Mouse (Mus musculus): Measurements from ENCODE around the gene Fam163b. TPM values are rescaled to one million over a fixed set of nuclear protein-coding genes. Genes with fewer than 3 reads are reported as not detected.

Gene Fam163b
- total RNA-seq, 1 experiment = not detected

DNA sequence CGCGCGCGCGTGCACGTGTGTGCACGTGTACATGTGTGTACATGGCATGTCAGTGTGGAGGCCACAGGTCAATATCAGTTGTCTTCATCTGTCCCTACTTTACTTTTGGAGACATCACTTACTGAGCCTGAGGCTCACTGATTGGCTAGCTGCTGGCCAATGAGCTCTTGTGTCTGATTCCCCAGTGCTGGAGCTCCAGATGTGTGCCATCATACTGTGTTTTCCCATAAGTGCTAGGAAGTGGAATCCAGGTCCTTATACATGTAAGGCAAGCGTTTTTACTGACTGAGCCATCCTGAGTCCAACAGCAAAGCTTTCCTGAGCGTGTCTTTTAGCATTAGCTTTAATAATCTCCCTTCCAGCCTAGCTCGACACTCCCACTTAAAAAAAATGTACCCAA, 28.1 kb downstream of the Fam163b start:
- in situ Hi-C loops (cut with MboI; ENCODE audit: low sequenced_read_pairs in 2 of 2, unreplicated experiment in 2 of 2) = no loop called here
- H3K9ac ChIP-seq (ENCODE audit: insufficient read depth, low read depth, low read length, poor library complexity, severe bottlenecking) = no peak overlapping the region
- no peak overlapping the region for H3K27ac ChIP-seq (ENCODE audit: insufficient read depth, low read depth, low read length, poor library complexity, severe bottlenecking)
- H3K36me3 ChIP-seq (ENCODE audit: control insufficient read depth, insufficient read depth, low read length, poor library complexity, severe bottlenecking) = no peaks in the 10 kb centered on the region
- H3K4me1 ChIP-seq (ENCODE audit: control insufficient read depth in 2 of 2, insufficient read depth in 2 of 2, low read length in 2 of 2, poor library complexity in 1 of 2) = peaks cover 0 to 2% of the 10 kb centered on the region in 2 experiments; a peak in 1 of 4 replicates
- TF ChIP-seq HCFC1 (IDR thresholded peaks at IDR 0.05; ENCODE audit: borderline replicate concordance, insufficient read depth, low read length) (no peak), ZNF384 (IDR thresholded peaks at IDR 0.05; ENCODE audit: low read depth, low read length) (no peak), CHD2 (IDR thresholded peaks at IDR 0.05; ENCODE audit: low read depth, low read length) (no peak), MAFK (IDR thresholded peaks at IDR 0.05; ENCODE audit: insufficient read depth, low read depth, low read length) (no peak), ZC3H11A (IDR thresholded peaks at IDR 0.05; ENCODE audit: borderline replicate concordance, low read depth, low read length) (no peak)
- H3K9me3 ChIP-seq (ENCODE audit: control insufficient read depth, insufficient read depth, low read depth, low read length) = no peaks in the 10 kb centered on the region
- DNase-seq (ENCODE audit: low read depth, low spot score) = no peak
- no peak overlapping the region for H3K4me3 ChIP-seq (ENCODE audit: insufficient read depth in 1 of 2, low read depth in 1 of 2, low read length in 2 of 2, poor library complexity in 1 of 2, severe bottlenecking in 1 of 2)

DNA sequence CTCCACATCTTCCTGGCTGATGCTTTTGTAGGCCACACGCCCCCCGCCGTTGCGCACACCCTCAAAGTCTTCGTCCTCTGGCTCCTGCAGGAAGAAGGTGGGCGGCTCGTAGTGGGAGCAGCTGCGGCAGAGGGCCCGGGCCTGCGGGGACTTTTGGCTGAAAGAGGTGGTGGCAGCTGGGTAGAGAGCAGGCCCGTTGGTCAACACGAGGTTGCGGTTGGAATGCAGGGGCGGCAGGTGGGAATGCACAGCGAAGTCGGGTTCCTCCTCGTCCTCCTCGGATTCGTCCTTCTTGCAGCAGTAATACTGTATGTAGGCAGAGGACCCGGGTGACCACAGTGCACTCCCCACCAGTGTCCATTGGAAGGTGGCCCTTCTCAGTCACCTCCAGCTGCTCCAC, 29.7 kb downstream of the Fam163b start:
- Histone ChIP-seq H3K36me3 (ENCODE audit: control insufficient read depth, insufficient read depth, low read length, poor library complexity, severe bottlenecking) (no peaks in the 10 kb centered on the region), H3K27ac (ENCODE audit: insufficient read depth, low read depth, low read length, poor library complexity, severe bottlenecking) (no peak overlapping the region), H3K9me3 (ENCODE audit: control insufficient read depth, insufficient read depth, low read depth, low read length) (no peaks in the 10 kb centered on the region), H3K9ac (ENCODE audit: insufficient read depth, low read depth, low read length, poor library complexity, severe bottlenecking) (no peak overlapping the region), H3K4me3 (ENCODE audit: insufficient read depth in 1 of 2, low read depth in 1 of 2, low read length in 2 of 2, poor library complexity in 1 of 2, severe bottlenecking in 1 of 2) (no peak overlapping the region), H3K4me1 (ENCODE audit: control insufficient read depth in 2 of 2, insufficient read depth in 2 of 2, low read length in 2 of 2, poor library complexity in 1 of 2) (peaks cover 0 to 2% of the 10 kb centered on the region in 2 experiments; a peak in 1 of 4 replicates)
- in situ Hi-C loops (cut with MboI; ENCODE audit: low sequenced_read_pairs in 2 of 2, unreplicated experiment in 2 of 2) = no loop called here
- no peak for DNase-seq (ENCODE audit: low read depth, low spot score)
- TF ChIP-seq CHD2 (IDR thresholded peaks at IDR 0.05; ENCODE audit: low read depth, low read length) = no peak
- no peak for TF ChIP-seq MAFK (IDR thresholded peaks at IDR 0.05; ENCODE audit: insufficient read depth, low read depth, low read length)
- TF ChIP-seq ZC3H11A (IDR thresholded peaks at IDR 0.05; ENCODE audit: borderline replicate concordance, low read depth, low read length) = no peak
- no peak for TF ChIP-seq HCFC1 (IDR thresholded peaks at IDR 0.05; ENCODE audit: borderline replicate concordance, insufficient read depth, low read length)
- no peak for TF ChIP-seq ZNF384 (IDR thresholded peaks at IDR 0.05; ENCODE audit: low read depth, low read length)

DNA sequence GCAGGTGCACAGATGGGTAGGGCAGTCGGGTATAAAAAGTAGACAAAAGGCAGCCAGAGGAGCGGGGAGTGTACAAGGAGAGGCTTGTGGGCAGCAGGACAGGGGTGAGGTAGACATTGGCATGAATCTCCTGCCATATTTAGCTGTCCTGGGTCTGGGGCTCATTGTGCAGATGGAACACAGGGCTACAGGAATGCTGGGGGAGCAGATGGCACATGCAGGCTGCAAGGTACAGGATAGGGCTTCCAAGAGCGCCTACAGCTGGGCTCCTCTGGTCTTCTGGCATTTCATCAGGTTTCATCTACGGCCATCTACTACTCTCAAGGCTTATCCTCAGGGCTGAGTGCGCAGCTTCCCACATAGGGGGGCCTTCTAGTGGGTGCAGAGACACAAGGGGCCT, 33.2 kb downstream of the Fam163b start:
- H3K9ac ChIP-seq (ENCODE audit: insufficient read depth, low read depth, low read length, poor library complexity, severe bottlenecking) = no peak overlapping the region
- no peaks in the 10 kb centered on the region for H3K9me3 ChIP-seq (ENCODE audit: control insufficient read depth, insufficient read depth, low read depth, low read length)
- peaks cover 0 to 2% of the 10 kb centered on the region in 2 experiments; a peak in 1 of 4 replicates for H3K4me1 ChIP-seq (ENCODE audit: control insufficient read depth in 2 of 2, insufficient read depth in 2 of 2, low read length in 2 of 2, poor library complexity in 1 of 2)
- no peak for TF ChIP-seq HCFC1 (IDR thresholded peaks at IDR 0.05; ENCODE audit: borderline replicate concordance, insufficient read depth, low read length)
- TF ChIP-seq CHD2 (IDR thresholded peaks at IDR 0.05; ENCODE audit: low read depth, low read length) = no peak
- H3K27ac ChIP-seq (ENCODE audit: insufficient read depth, low read depth, low read length, poor library complexity, severe bottlenecking) = no peak overlapping the region
- no peak overlapping the region for H3K4me3 ChIP-seq (ENCODE audit: insufficient read depth in 1 of 2, low read depth in 1 of 2, low read length in 2 of 2, poor library complexity in 1 of 2, severe bottlenecking in 1 of 2)
- in situ Hi-C loops (cut with MboI; ENCODE audit: low sequenced_read_pairs in 2 of 2, unreplicated experiment in 2 of 2) = no loop called here
- no peaks in the 10 kb centered on the region for H3K36me3 ChIP-seq (ENCODE audit: control insufficient read depth, insufficient read depth, low read length, poor library complexity, severe bottlenecking)
- DNase-seq (ENCODE audit: low read depth, low spot score) = no peak

DNA sequence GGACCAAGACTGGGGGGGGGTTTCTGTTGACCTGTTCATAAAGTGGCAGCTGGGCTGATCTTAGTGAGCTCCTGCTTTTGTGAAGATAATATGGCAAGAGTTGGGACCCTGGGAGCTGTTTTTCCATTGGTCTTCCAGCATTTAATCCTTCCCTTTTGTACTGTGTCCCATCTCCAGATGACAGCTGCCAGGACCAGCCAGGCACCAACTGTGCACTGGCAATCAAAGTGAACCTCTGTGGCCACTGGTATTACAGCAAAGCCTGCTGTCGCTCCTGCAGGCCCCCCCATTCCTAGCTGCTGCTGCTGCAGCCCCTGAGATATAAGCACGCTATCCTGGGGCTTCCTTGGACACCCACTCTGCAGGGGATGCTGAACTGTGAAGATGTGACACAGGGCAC, 34.1 kb downstream of the Fam163b start:
- in situ Hi-C loops (cut with MboI; ENCODE audit: low sequenced_read_pairs in 2 of 2, unreplicated experiment in 2 of 2) = no loop called here

DNA sequence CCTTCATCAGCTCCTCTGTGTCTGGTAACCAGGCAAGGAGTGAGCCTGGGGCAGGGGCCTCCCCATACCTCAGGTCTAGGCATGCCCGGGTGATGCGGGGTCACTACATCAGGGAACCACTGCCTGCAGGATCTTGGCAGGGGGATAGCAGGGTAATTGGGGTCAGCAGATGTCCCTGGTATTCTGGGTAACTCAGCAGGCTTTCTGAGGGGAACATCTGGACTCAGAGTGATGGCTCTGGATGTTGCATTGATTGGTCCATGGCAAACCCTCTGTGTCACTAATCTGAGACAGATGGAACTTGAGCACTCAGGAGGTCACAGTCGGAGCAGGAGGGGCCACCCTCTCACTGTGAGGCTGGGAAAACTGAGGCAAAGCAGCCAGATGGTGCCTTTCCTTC, 35.5 kb downstream of the Fam163b start:
- Histone ChIP-seq H3K27ac (ENCODE audit: insufficient read depth, low read depth, low read length, poor library complexity, severe bottlenecking) (no peak overlapping the region), H3K36me3 (ENCODE audit: control insufficient read depth, insufficient read depth, low read length, poor library complexity, severe bottlenecking) (no peaks in the 10 kb centered on the region), H3K4me1 (ENCODE audit: control insufficient read depth in 2 of 2, insufficient read depth in 2 of 2, low read length in 2 of 2, poor library complexity in 1 of 2) (no peaks in the 10 kb centered on the region), H3K4me3 (ENCODE audit: insufficient read depth in 1 of 2, low read depth in 1 of 2, low read length in 2 of 2, poor library complexity in 1 of 2, severe bottlenecking in 1 of 2) (no peak overlapping the region), H3K9me3 (ENCODE audit: control insufficient read depth, insufficient read depth, low read depth, low read length) (no peaks in the 10 kb centered on the region), H3K9ac (ENCODE audit: insufficient read depth, low read depth, low read length, poor library complexity, severe bottlenecking) (no peak overlapping the region)
- TF ChIP-seq ZNF384 (IDR thresholded peaks at IDR 0.05; ENCODE audit: low read depth, low read length) = no peak
- TF ChIP-seq ZC3H11A (IDR thresholded peaks at IDR 0.05; ENCODE audit: borderline replicate concordance, low read depth, low read length) = no peak
- TF ChIP-seq CHD2 (IDR thresholded peaks at IDR 0.05; ENCODE audit: low read depth, low read length) = no peak
- TF ChIP-seq HCFC1 (IDR thresholded peaks at IDR 0.05; ENCODE audit: borderline replicate concordance, insufficient read depth, low read length) = no peak
- no peak for TF ChIP-seq MAFK (IDR thresholded peaks at IDR 0.05; ENCODE audit: insufficient read depth, low read depth, low read length)
- in situ Hi-C loops (cut with MboI; ENCODE audit: low sequenced_read_pairs in 2 of 2, unreplicated experiment in 2 of 2) = no loop called here
- DNase-seq (ENCODE audit: low read depth, low spot score) = no peak

More for the DNA sequence above, 34.1 kb downstream of the Fam163b start:
- H3K4me3 ChIP-seq (ENCODE audit: insufficient read depth in 1 of 2, low read depth in 1 of 2, low read length in 2 of 2, poor library complexity in 1 of 2, severe bottlenecking in 1 of 2) = no peak overlapping the region
- H3K36me3 ChIP-seq (ENCODE audit: control insufficient read depth, insufficient read depth, low read length, poor library complexity, severe bottlenecking) = no peaks in the 10 kb centered on the region
- no peaks in the 10 kb centered on the region for H3K9me3 ChIP-seq (ENCODE audit: control insufficient read depth, insufficient read depth, low read depth, low read length)
- no peak for TF ChIP-seq ZNF384 (IDR thresholded peaks at IDR 0.05; ENCODE audit: low read depth, low read length)
- no peak for TF ChIP-seq CHD2 (IDR thresholded peaks at IDR 0.05; ENCODE audit: low read depth, low read length)
- TF ChIP-seq MAFK (IDR thresholded peaks at IDR 0.05; ENCODE audit: insufficient read depth, low read depth, low read length) = no peak
- TF ChIP-seq HCFC1 (IDR thresholded peaks at IDR 0.05; ENCODE audit: borderline replicate concordance, insufficient read depth, low read length) = no peak
- no peak for TF ChIP-seq ZC3H11A (IDR thresholded peaks at IDR 0.05; ENCODE audit: borderline replicate concordance, low read depth, low read length)
- peaks cover 0 to 2% of the 10 kb centered on the region in 2 experiments; a peak in 1 of 4 replicates for H3K4me1 ChIP-seq (ENCODE audit: control insufficient read depth in 2 of 2, insufficient read depth in 2 of 2, low read length in 2 of 2, poor library complexity in 1 of 2)
- H3K27ac ChIP-seq (ENCODE audit: insufficient read depth, low read depth, low read length, poor library complexity, severe bottlenecking) = no peak overlapping the region
- H3K9ac ChIP-seq (ENCODE audit: insufficient read depth, low read depth, low read length, poor library complexity, severe bottlenecking) = no peak overlapping the region
- no peak for DNase-seq (ENCODE audit: low read depth, low spot score)
